Mouse (Mus musculus) T-cell, adult 2 months (primary cell): ENCODE data around the gene Stag1.

Source experiments
- DNase-seq: peaks from one replicate; pipeline ENCODE4 v3.0.0; 2022; ENCODE audit warnings: low spot score

Stag1 gene

DNA sequence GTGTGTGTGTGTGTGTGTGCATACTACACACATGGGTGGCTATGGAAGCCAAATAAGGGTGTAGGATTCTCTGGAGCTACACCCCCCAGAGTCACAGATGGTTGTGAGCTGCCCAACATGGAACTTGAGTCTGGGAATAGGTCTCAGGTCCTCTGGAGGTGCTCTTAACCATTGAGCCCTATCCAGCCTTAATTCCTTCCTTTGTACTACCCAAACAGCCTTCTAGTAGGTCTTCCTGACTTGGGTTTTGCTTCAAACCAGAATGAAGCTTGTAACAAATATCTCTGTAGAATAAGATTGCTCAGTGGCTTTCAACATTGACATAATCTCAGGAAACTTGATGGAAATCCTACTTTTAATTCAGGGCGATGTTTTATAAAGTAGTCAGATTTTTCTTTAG, 7.9 kb downstream of the Stag1 start:
- no peak for DNase-seq

DNA sequence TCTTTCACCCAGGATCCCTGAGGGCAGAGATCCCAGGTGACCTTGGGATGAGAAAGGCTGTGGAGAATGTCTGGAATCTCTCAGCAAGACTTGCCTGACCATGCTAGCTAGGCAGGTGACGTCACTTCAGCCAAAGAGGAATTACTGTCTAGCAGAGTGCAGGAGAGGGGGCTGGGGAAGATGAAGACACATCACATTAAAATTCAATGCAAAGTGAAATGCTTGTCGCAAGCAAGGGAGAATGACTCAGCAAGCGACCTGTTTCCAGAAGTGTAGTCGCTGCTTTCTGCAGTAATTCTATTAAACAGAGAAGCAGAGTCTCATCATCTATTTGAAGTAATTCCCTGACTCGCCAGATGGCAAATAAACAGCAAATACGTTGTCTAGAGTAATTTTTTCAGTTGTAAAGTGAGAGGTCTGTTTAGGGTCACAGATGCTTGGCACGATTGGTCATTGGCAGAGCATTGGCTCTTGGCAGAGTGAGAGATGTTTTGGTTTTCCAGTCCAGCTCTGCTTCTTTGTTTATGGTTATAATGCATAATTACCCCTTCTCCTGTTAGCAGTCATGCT, 8.5 kb downstream of the Stag1 start:
- DNase-seq = no peak

DNA sequence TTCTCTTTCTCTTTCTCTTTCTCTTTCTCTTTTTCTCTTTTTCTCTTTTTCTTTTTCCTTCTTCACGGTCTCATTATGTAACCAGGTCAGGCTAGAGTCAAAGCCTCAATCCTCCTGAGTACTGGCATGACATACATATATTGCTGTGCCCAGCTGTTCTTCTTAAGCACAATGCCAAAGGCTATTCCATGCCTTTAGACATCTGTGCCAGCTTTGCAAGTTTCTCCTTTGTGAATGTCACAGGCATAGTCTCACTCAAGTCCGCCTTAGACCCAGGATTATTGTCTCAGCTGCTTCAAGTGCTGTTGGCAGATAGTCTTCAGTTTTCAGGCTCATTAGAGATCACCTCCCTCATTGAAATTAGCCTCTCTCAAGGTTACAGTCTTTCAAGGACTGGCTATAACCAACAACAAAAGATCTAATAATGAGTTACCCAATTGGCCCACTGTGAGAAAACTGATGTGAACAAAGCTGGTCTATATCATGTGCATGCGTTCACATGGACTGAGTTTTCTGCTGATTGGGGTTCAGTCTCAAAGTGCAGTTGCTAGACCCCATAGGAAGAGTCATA, 16.0 kb downstream of the Stag1 start:
- no peak for DNase-seq

DNA sequence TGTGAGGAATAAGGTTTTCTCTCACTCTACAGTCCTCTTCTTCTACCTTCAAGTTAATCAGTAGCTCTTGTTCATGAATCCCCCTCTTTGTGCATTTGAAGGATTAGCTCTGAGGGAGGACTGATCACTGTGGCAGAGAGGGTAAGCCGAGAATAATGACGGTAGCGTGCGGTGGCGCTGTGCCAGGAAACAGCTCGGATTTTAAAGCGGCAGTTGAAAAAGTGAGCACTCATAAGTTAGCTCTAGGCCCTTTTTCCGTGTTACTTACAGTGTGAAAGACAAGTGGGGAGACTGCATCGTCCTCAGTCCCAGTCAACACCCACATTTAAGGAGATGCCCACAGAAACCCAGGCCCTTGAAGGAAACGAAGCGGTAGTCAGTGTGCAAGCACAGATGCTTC, 19.3 kb downstream of the Stag1 start:
- no peak for DNase-seq

DNA sequence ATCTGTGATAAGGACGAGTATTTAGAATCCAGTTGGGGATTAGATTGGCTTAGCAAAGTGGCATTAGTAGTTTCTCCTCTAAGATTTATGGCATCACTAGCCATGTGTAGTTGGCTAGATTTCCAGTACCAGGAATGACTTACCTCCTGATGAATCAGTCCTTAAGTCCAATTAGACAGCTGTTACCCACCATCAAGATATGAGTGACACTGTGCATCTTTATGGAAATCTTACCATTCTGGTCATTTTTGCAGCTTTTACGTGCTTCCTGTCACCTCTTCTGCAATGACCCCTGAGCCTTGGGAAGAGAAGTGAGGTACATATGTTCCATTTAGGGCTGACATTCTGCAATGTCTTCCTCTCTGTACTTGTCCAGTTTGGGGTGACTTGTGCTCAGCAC, 28.7 kb downstream of the Stag1 start:
- no peak for DNase-seq

DNA sequence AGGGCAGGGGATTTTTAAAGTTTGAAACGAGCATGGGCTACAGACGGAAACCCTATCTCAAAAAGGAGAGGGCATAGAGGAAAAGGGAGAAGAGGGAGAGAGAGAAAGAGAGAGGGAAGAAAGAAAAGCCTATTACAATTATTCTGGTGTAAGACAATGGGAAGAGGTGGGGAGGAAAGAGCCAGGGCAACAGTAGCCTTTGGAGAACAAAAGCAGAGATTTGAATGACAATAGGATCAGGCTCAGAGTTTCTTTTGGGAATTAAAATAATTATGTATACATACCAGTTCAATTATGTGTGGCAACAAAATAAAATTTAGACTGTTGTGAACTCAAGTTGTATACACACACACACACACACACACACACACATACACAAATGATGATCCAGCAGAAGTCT, 43.2 kb downstream of the Stag1 start:
- no peak for DNase-seq

DNA sequence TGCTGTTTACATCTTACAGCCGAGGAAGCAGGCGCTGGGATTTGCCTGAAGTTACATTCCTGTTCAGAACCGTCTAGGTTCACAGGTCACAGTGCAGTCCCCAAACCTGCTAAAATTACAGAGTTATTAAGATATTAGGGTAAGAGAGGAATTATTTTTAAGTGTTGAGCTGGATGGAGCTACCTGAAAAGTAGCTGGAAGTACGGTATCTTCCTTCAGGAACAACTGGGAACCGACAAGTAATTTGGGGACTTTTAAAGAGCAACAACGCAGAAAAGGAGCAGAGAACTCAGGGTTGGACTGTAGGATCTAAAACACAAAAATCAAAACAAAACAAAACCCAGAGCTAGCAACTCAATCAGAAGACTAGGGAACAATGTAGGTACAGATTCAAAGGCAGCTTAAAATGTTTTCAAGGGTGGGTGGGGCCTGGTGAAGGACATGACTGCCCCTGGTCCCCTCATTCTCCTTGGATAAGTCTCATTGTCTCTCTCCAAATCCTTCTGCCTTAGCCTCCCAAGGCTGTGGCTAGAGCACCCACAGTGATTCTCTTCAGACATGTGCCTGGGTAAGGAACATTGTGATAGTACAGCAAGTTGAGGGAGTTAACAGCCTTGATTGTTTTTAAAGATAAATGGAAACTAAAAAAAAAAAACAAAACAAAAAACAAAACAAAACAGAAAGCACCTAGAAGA, 43.9 kb downstream of the Stag1 start:
- no peak for DNase-seq

DNA sequence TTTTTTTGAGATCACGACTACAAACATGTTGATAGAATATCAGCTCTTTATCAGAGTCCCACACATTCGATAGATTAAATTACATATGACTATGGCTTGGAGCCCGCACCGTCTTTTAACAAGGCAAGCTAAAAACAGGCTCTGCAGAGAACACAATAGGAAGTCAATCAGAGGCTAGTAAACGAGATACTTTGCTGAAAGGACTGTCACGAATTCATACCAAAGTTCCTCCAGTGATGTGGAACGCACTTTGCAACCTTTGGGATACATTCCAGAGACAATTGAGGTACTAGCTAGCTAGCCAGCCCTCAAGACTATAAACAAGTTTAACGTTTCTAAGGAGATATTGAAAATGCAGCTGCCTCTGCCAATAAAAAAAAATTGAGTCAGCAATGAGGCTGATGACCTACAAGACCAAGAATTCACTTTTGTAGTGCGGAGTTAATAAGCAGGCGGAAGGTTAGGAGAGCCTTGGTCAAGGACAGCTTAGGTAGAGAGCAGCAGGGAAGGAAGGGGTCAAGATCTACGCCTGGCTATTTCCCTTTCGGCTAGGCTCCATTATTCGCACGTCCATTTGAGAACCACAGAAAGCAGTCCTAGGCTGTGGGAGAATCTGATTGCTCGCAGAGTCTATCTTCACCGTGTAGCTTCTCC, 44.7 kb downstream of the Stag1 start:
- DNase-seq = no peak

DNA sequence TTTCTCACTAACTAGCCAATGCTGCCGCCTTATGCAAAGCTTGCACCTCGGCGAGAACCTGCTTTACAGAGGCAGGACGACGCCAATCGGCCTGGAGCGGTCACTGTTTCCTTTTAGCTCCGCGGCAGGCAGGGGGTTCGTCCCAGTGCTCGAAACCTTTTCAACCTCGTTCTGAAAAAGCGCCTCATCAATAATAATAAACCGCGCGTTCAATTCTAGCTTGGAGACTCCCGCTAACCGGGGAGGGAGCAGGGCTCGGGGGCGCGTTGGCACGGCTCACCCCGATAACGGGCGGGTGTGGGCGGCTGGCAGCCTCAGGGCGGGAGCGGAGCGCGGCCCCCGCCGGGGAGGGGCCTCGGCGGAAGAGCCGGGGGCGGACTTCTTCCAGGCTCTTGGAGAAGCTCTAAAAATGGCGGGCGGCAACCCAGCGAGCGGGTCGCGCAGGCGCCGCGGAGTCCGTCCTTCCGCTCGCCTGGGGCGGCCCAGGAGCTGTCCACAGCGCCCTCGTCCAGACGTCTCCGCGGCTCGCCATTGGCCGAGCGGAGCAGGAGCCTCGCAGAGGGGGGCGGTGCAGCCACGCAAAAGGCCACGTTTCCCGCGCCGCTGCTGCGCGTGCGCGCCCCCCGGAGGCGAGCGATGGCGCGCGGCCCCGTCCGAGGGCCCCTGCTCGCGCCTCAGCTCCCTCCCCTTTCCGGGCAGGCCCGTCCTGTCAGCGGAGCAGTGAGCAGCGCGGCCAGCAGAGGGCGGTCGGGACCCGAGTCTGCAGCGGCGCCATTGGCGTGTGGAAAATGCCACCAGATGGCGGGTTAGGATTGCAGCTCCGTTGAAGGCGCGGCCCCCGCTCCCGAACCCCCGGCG, 45.5 kb downstream of the Stag1 start:
- DNase-seq = peak; percentile 99

DNA sequence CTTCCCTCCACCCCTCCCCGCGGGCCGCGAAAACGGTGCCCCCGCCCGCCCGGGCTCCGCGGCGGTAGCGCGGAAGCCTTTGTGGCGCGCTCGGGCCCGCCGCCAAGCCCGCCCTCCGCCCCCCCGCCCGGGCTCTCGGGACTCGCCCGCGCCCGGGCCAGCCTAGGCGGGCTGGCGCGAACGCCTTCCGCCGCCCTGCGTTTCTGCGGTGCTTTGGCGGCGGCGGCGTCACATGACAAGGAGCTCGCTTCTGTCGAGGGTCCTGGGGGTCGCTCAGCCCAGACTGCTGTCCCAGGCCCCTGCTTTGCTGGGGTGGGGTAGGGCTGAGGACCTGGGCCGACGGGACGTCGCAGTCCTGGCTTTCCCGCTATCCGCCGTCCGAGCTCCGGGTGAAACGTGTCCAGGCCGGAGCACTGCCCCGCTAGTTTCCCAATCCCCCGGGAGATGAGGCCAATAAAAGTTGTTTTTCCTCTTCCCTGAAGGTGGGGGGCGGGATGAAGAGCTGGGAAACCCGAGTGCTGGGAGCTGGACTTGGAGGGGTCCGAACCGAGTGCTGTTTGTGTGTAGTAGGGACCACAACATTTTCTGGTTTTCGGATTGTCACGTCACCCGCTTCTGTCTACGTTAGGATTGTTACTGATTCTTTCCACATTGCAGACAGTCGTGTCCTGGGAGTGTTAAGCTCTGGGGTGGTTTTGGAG, 46.6 kb downstream of the Stag1 start:
- peak; percentile 40 for DNase-seq

DNA sequence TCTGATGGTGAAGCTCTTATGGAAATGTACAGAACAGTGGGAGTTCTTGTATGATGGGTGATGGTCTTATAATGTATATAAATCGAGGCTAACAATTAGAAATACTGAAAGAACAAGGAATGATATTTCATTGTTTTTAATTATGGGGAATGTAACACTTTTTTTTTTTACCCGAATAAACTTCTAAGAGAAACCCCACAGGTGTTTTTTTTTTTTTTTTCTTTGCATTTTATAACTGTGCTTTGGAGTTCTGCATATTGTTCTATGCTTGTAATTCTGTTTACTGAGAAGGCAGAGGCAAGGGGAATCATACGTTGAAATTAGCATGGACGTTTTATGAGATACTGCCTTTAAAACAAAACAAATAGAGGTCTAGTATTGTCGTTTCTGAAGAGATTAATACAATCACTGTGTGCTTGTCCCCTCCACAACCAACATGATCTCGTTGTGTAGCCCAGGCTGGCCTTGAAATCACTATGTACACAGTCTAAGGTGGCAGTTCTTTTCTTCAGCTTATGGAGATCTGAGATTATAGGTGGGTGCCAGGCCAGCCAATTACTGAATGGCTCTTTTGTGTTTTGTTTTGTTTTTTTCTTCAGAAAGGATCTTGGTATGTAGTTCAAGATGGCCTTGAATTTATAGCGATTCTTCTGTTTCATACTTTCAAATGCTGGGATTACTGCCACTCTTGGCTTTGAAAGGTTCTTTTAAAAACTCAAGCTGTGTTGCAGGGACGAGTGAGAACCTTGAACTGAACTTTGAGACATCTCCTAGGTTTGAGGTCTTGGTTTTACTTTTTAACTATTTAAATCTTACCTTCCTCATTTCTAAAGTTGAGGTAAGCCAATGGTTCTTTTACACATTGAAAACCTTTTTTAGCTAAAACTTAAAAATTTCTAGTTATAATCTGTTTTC, 47.7 kb downstream of the Stag1 start:
- no peak for DNase-seq

DNA sequence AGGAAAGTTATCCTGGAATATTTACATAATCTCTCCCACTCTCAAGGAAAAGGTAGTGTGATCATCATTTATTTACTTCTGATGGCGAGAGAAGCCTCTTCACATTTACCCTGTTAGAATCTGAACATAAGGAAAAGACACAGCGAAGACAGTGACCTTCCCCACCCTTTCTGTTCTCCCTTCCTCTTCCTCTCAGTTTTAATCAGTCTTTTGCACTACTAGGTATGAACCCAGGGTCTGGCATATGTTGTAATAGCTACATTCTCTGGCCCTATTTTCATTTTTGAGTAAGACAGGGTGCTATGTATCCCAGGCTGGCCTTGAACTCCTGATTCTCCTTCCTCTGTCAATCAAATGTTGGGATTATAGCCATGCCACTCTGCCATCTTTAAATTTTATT, 48.7 kb downstream of the Stag1 start:
- DNase-seq = no peak

DNA sequence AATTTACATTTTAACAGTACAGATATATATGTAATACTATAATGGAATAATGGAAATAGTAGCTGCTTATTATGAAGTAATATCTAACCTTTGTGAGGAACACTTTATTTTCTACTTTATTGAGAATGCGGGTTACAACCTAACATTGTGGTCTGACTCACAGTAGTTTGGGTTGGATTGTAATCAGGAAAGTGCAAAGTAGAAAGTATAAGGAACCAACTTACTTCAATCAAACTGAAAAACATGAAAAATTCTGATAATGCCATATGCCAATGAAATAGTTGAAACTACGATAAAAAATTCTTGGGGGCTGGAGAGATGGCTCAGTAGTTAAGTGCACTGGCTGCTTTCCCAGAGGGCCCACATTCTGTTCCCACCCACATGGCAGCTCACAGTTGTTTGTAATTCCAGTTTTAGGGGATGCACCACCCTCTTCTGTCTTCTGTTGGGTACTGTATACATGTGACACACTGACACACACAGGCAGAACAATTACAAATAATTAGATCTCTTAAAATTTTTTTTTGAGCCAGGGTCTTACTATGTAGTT, 50.3 kb downstream of the Stag1 start:
- DNase-seq = no peak

DNA sequence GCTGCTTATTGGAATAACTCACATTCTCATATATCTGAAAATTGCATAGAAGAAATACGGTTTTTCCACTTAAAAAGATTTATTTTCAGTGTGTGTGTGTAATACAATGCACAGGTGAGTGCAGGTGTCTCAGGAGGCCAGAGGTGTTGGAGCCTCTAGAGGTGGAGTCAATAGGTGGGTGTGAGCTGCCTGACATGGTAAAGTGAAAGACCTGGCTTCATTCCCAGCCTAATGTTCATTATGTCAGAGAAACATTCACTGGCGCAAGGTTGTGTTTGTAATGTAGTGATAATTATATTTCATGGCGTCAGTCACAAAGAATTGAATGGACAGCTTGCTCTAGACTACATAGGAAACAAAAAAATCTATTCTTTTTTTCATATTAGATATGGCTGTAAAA, 56.5 kb downstream of the Stag1 start:
- no peak for DNase-seq

DNA sequence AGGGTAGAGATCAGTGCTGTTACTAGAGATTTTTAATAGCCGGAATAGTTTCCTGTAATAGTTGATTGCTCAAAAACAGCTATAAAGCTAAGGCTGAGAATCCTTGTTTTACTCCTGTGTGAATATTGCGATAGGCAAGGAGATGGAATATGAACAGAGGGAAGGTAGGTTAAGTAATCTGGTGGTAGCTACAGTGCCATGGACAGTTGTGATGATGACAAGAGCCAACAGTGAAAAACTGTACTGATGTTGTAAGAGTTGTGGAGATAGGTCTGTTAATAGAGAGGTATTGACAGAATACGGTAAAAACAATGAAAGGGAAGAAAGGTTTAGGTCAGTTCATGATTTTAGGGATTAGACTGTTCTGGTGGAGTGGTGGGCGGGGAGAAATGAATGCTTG, 58.5 kb downstream of the Stag1 start:
- no peak for DNase-seq

DNA sequence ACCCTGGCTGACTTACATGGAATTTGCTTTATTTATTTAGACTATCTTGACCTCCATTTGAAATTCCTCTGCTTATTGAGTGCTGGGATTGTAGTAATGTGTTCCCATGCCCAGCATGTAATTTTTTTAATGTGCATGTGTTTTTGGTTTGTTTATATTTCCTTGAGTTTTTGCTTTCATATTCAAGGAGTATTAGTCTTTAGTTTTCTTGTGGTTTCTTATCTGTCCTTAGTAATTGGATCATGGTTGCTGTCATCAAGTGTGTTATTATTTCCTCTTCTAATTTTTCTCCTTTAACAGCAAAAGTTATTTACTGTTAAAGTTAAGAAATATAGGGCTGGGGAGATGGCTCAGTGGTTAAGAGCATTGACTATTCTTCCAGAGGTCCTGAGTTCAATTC, 63.0 kb downstream of the Stag1 start:
- no peak for DNase-seq

DNA sequence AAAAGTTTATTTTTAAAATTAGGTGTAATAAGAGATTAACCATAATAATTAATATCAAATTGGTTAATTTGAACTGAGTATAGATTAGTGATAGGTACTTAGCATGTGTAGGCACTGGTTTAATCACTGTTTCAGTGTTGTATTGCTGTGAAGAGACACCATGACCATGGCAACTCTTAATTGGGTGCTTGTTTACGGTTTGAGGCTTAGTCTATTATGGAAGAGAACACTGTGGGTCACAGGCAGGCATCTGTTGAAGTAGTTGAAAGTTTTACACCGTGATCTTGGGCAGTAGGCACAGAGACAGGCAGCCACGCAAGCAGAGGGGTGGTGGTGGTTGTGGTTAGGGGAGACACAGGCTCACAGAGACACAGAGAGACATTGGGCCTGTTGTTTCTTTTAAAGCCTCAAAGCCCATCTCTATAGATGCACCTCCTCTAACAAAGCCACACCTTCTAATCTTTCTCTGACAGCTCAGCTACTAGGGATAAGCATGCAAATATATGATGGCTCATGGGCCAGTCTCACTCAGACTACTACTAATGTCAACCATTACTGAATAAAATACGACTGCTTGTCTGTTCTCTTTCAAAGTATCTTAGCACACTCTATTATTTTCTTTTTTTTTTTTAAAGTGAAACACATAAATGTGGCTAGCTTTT, 66.0 kb downstream of the Stag1 start:
- peak; percentile 16 for DNase-seq

DNA sequence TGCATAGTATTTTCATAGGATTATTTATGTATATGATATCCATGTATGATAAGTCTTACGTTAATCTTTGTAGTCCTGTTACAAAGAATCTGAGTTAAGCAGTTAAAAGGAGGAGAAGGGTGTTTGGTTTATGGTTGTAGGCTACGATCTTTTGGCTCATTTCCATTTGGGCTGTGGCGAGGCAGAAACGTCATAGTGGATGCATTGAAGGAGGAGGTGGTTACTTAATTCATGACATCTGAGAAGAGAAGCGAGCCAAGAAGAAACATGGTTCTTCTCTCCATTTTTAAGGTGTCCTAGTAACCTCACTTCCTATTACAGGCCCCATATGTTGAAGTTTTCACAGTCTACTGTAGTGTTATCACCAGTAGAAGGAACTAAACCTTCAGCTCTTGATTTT, 72.6 kb downstream of the Stag1 start:
- DNase-seq = peak; percentile 51

DNA sequence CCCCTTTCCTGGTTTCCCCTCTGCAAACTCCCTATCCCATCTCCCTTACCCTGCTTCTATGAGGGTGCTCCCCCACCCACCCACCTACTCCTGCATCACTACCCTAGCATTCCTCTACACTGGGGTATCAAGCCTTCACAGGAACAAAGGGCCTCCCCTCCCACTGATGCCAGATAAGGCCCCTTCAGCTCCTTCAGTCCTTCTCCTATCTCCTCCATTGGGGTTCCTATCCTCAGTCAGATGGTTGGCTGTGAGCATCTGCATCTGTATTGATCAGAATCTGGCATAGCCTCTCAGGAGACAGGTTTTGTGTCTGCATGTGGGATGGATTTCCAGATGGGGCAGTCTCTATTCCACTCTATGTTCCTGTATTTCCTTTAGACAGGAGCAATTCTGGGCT, 81.4 kb downstream of the Stag1 start:
- DNase-seq = no peak

DNA sequence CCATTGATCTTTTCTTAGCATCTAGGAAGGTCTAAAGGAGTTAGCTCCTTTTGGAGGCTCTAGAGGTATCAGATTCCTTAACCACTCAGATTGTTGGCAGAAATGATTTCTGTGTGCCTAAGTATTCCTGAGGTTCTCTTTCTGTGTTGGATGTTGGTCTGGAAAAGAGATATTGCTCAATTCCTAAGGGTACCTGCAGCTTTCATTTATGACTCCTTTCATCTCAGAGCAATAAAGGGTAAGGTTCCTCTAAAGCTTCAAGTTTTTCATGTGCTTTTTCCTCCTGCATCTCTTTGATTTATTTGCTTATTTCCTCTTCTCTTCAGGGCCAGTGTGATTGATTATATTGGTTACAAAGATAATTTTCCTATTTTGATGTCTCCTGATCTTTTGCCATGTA, 84.7 kb downstream of the Stag1 start:
- no peak for DNase-seq
